Mouse (Mus musculus): Measurements from ENCODE around the gene Cops8. TPM values are rescaled to one million over a fixed set of nuclear protein-coding genes. Genes with fewer than 3 reads are reported as not detected.
A peak's percentile ranks its signal among the peaks of the same experiment; 100 is the strongest.

Cops8 gene
- total and polyA plus RNA-seq, 2 experiments from 2014 or later, result 99.8 to 140 TPM

GRCm38 (mm10) chr1:90592784-90593183, 10.0 kb upstream of the Cops8 start:
- WGBS, result 12% methylated on average over 6 of the region's 6 CpGs
- peak; percentile 44; the same call in 1 of the 2 replicates for ATAC-seq (ENCODE audit: insufficient read depth, low read depth)
- peak; percentile 95 for TF ChIP-seq CTCF (IDR thresholded peaks at IDR 0.05; ENCODE audit: low read depth)
- no peak for TF ChIP-seq EP300 (IDR thresholded peaks at IDR 0.05; ENCODE audit: low read depth)

DNA sequence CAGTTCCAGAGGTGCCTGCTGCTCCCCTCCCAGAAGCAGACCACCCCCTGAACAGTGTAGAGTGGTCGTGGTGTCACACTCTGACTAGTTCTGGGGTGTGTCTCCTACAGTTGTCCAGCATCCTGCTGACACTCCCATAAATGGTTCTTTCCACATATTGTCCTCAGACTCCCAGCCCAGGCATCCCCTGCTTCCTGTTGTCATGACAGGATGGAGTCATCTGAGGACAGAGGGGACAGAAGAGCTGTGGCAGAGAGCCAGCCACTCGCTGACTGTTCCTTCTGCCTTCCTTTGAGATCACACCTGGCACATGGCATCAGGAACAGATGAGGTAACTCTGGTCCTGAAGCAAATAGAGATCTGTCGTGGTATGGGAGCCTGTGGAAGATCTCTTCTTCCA, 3.6 kb upstream of the Cops8 start:
- Histone ChIP-seq H3K27ac (ENCODE audit: low read depth) (no peak overlapping the region), H3K4me1 (ENCODE audit: control insufficient read depth, insufficient read depth) (no peaks in the 10 kb centered on the region), H3K9me3 (replicated peaks; ENCODE audit: control insufficient read depth, low read length) (no peaks in the 10 kb centered on the region), H3K36me3 (replicated peaks; ENCODE audit: control insufficient read depth, insufficient read depth, low read length) (no peaks in the 10 kb centered on the region), H3K27me3 (ENCODE audit: control insufficient read depth, insufficient read depth, low read length) (no peaks in the 10 kb centered on the region), H3K9ac (replicated peaks; ENCODE audit: low read depth, low read length) (no peak overlapping the region), H3K4me2 (ENCODE audit: low read depth, low read length) (no peak overlapping the region), H3K4me3 (ENCODE audit: low read depth, low read length) (no peak overlapping the region)
- TF ChIP-seq EP300 (IDR thresholded peaks at IDR 0.05; ENCODE audit: low read depth) (0 out of 2 replicates have a peak, but pooled peaks have one; percentile 40), CTCF (IDR thresholded peaks at IDR 0.05; ENCODE audit: low read depth) (no peak)
- DNase-seq (ENCODE audit: low spot score), result peak; percentile 41
- 24% methylated on average over 3 of the region's 3 CpGs for WGBS
- ATAC-seq (ENCODE audit: insufficient read depth, low read depth), result no peak

More at GRCm38 (mm10) chr1:90592784-90593183, 10.0 kb upstream of the Cops8 start:
- H3K4me1 ChIP-seq (ENCODE audit: control insufficient read depth, insufficient read depth), result no peaks in the 10 kb centered on the region
- no peak overlapping the region for H3K9ac ChIP-seq (replicated peaks; ENCODE audit: low read depth, low read length)
- H3K4me3 ChIP-seq (ENCODE audit: low read depth, low read length), result no peak overlapping the region
- no peaks in the 10 kb centered on the region for H3K9me3 ChIP-seq (replicated peaks; ENCODE audit: control insufficient read depth, low read length)
- H3K27me3 ChIP-seq (ENCODE audit: control insufficient read depth, insufficient read depth, low read length), result peaks cover 7% of the 10 kb centered on the region; the same call in 1 of the 2 replicates
- peak; percentile 33 for DNase-seq (ENCODE audit: low spot score)
- H3K36me3 ChIP-seq (replicated peaks; ENCODE audit: control insufficient read depth, insufficient read depth, low read length), result no peaks in the 10 kb centered on the region
- no peak overlapping the region for H3K4me2 ChIP-seq (ENCODE audit: low read depth, low read length)
- H3K27ac ChIP-seq (ENCODE audit: low read depth), result no peak overlapping the region

DNA sequence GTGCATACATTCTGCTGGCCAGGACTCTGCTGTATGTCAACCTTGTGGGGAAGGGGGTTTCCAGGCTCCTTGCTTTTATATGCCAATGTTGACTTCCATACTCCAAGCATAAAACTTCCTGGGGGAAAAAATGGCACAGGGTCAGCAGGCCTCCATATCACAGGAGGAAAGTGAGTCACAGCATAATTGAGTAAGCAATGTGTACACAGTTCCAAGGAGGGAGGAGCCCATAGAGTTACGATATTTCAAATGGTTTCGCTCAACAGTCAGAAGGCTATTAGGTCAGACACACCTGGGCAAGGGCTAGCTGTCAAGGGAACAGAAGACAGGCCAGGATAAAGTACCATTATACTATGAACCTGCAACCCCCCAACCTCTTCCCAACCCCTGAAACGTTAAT, 1.7 kb upstream of the Cops8 start:
- ATAC-seq (ENCODE audit: insufficient read depth, low read depth), result no peak
- DNase-seq (ENCODE audit: low spot score), result no peak
- TF ChIP-seq CTCF (IDR thresholded peaks at IDR 0.05; ENCODE audit: low read depth), result no peak
- no peak for TF ChIP-seq EP300 (IDR thresholded peaks at IDR 0.05; ENCODE audit: low read depth)
- WGBS, result 71% methylated on average over 3 of the region's 3 CpGs
- Histone ChIP-seq H3K4me1 (ENCODE audit: control insufficient read depth, insufficient read depth) (no peaks in the 10 kb centered on the region), H3K27me3 (ENCODE audit: control insufficient read depth, insufficient read depth, low read length) (no peaks in the 10 kb centered on the region), H3K9me3 (replicated peaks; ENCODE audit: control insufficient read depth, low read length) (no peaks in the 10 kb centered on the region), H3K4me3 (ENCODE audit: low read depth, low read length) (no peak overlapping the region), H3K27ac (ENCODE audit: low read depth) (no peak overlapping the region), H3K4me2 (ENCODE audit: low read depth, low read length) (no peak overlapping the region), H3K9ac (replicated peaks; ENCODE audit: low read depth, low read length) (no peak overlapping the region), H3K36me3 (replicated peaks; ENCODE audit: control insufficient read depth, insufficient read depth, low read length) (peaks cover 8% of the 10 kb centered on the region)

DNA sequence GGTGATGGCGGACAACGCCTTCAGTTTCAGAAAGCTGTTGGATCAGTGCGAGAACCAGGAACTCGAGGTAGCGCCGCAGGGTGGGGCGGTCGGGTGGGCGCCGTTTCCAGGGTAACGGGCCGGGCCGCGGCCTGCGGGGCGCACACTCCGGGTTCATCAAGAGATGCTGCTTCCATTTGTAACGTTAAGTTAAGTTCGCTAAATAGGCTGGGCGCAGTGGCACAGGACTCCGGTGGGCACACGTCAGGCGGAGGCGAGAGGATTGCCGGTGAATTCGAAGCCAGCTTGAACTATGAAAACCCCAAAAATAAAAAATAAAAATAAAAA, 743 bp downstream of the Cops8 start:
- ATAC-seq (ENCODE audit: insufficient read depth, low read depth), result peak; percentile 34
- peak overlapping the region; percentile 82 for H3K4me2 ChIP-seq (ENCODE audit: low read depth, low read length)
- peak overlapping the region; percentile 95 for H3K9ac ChIP-seq (replicated peaks; ENCODE audit: low read depth, low read length)
- no peaks in the 10 kb centered on the region for H3K9me3 ChIP-seq (replicated peaks; ENCODE audit: control insufficient read depth, low read length)
- TF ChIP-seq CTCF (IDR thresholded peaks at IDR 0.05; ENCODE audit: low read depth) (no peak), EP300 (IDR thresholded peaks at IDR 0.05; ENCODE audit: low read depth) (no peak)
- H3K4me1 ChIP-seq (ENCODE audit: control insufficient read depth, insufficient read depth), result no peaks in the 10 kb centered on the region
- DNase-seq (ENCODE audit: low spot score), result no peak
- H3K4me3 ChIP-seq (ENCODE audit: low read depth, low read length), result peak overlapping the region; percentile 97
- no peaks in the 10 kb centered on the region for H3K27me3 ChIP-seq (ENCODE audit: control insufficient read depth, insufficient read depth, low read length)
- peaks cover 32% of the 10 kb centered on the region for H3K36me3 ChIP-seq (replicated peaks; ENCODE audit: control insufficient read depth, insufficient read depth, low read length)
- WGBS, result under 1% methylated on average over 26 of the region's 26 CpGs
- peak overlapping the region; percentile 83 for H3K27ac ChIP-seq (ENCODE audit: low read depth)

GRCm38 (mm10) chr1:90609363-90609762, 6.6 kb downstream of the Cops8 start:
- TF ChIP-seq EP300 (IDR thresholded peaks at IDR 0.05; ENCODE audit: low read depth), result no peak
- no peak for TF ChIP-seq CTCF (IDR thresholded peaks at IDR 0.05; ENCODE audit: low read depth)
- H3K9me3 ChIP-seq (replicated peaks; ENCODE audit: control insufficient read depth, low read length), result no peaks in the 10 kb centered on the region
- ATAC-seq (ENCODE audit: insufficient read depth, low read depth) (no peak), DNase-seq (ENCODE audit: low spot score) (no peak)
- no peak overlapping the region for H3K4me2 ChIP-seq (ENCODE audit: low read depth, low read length)
- no peaks in the 10 kb centered on the region for H3K27me3 ChIP-seq (ENCODE audit: control insufficient read depth, insufficient read depth, low read length)
- no peak overlapping the region for H3K4me3 ChIP-seq (ENCODE audit: low read depth, low read length)
- WGBS, result 83% methylated on average over 5 of the region's 5 CpGs
- no peak overlapping the region for H3K27ac ChIP-seq (ENCODE audit: low read depth)
- H3K36me3 ChIP-seq (replicated peaks; ENCODE audit: control insufficient read depth, insufficient read depth, low read length), result peaks cover 87% of the 10 kb centered on the region
- H3K4me1 ChIP-seq (ENCODE audit: control insufficient read depth, insufficient read depth), result no peaks in the 10 kb centered on the region
- H3K9ac ChIP-seq (replicated peaks; ENCODE audit: low read depth, low read length), result no peak overlapping the region

DNA sequence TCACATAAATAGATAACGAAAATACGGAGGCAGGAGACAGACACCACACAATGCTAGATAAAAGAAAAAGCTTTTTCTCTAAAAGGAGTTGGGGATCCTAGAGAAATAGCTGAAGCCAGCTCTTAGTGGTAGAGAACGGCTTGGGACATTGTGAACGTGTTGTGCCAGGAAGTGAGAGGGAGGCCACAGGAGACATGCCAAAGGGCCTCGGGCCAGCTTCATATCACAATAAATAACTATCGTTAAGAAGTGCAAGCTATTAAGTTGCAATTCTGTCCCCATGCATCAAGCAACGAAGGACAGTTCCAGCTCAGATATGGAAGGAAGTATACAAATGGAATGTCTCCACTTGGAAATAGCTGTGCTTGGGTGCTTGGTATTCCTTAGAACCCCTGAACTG, 14.5 kb downstream of the Cops8 start:
- H3K9me3 ChIP-seq (replicated peaks; ENCODE audit: control insufficient read depth, low read length), result no peaks in the 10 kb centered on the region
- 50% methylated on average over 7 of the region's 7 CpGs for WGBS
- H3K36me3 ChIP-seq (replicated peaks; ENCODE audit: control insufficient read depth, insufficient read depth, low read length), result peaks cover 22% of the 10 kb centered on the region
- H3K4me3 ChIP-seq (ENCODE audit: low read depth, low read length), result no peak overlapping the region
- ATAC-seq (ENCODE audit: insufficient read depth, low read depth), result no peak
- TF ChIP-seq EP300 (IDR thresholded peaks at IDR 0.05; ENCODE audit: low read depth), result no peak
- TF ChIP-seq CTCF (IDR thresholded peaks at IDR 0.05; ENCODE audit: low read depth), result no peak
- H3K4me1 ChIP-seq (ENCODE audit: control insufficient read depth, insufficient read depth), result peaks cover 4% of the 10 kb centered on the region; the same call in 1 of the 2 replicates
- no peak overlapping the region for H3K27ac ChIP-seq (ENCODE audit: low read depth)
- H3K9ac ChIP-seq (replicated peaks; ENCODE audit: low read depth, low read length), result no peak overlapping the region
- DNase-seq (ENCODE audit: low spot score), result no peak
- no peaks in the 10 kb centered on the region for H3K27me3 ChIP-seq (ENCODE audit: control insufficient read depth, insufficient read depth, low read length)
- no peak overlapping the region for H3K4me2 ChIP-seq (ENCODE audit: low read depth, low read length)
